Mouse (Mus musculus): ENCODE data around the gene Gm20388. TPM values are rescaled to one million over a fixed set of nuclear protein-coding genes. Genes with fewer than 3 reads are reported as not detected.
A peak's percentile ranks its signal among the peaks of the same experiment; 100 is the strongest.

The Gm20388 gene
- polyA plus RNA-seq, 1 experiment from 2014 or later, result not detected

- no peak for ATAC-seq (ENCODE audit: extremely low read depth, insufficient number of reproducible peaks, low FRiP score, low TSS enrichment)
- H3K9me3 ChIP-seq, result no peaks in the 10 kb centered on the region
- H3K4me3 ChIP-seq, result no peak overlapping the region
- H3K27me3 ChIP-seq (replicated peaks), result no peaks in the 10 kb centered on the region
- H3K4me1 ChIP-seq, result peaks cover 97% of the 10 kb centered on the region
- H3K9ac ChIP-seq, result peak overlapping the region; percentile 28; the same call in 1 of the 2 replicates
- no peak overlapping the region for H3K27ac ChIP-seq (replicated peaks)
- no peak overlapping the region for H3K4me2 ChIP-seq
- WGBS, result 86% methylated on average over 9 of the region's 9 CpGs
- no peaks in the 10 kb centered on the region for H3K36me3 ChIP-seq
These were observed 596.6 kb downstream of the Gm20388 start for GRCm38 (mm10) chr8:120507290-120507689.

GRCm38 (mm10) chr8:120509136-120510034 lies 598.7 kb downstream of the Gm20388 start:
- 5% methylated on average over 21 of the region's 21 CpGs for WGBS
- H3K4me1 ChIP-seq, result peaks cover 97% of the 10 kb centered on the region
- ATAC-seq (ENCODE audit: extremely low read depth, insufficient number of reproducible peaks, low FRiP score, low TSS enrichment), result peak; percentile 59
- peak overlapping the region; percentile 64 for H3K4me2 ChIP-seq
- peak overlapping the region; percentile 37 for H3K4me3 ChIP-seq
- H3K9ac ChIP-seq, result peak overlapping the region; percentile 70
- no peaks in the 10 kb centered on the region for H3K36me3 ChIP-seq
- no peaks in the 10 kb centered on the region for H3K27me3 ChIP-seq (replicated peaks)
- peak overlapping the region; percentile 78 for H3K27ac ChIP-seq (replicated peaks)
- no peaks in the 10 kb centered on the region for H3K9me3 ChIP-seq

- H3K9ac ChIP-seq, result peak overlapping the region; percentile 70
- H3K36me3 ChIP-seq, result no peaks in the 10 kb centered on the region
- 11% methylated on average over 5 of the region's 6 CpGs for WGBS
- H3K4me1 ChIP-seq, result peaks cover 96% of the 10 kb centered on the region
- H3K27ac ChIP-seq (replicated peaks), result peak overlapping the region; percentile 78
- H3K9me3 ChIP-seq, result no peaks in the 10 kb centered on the region
- no peak for ATAC-seq (ENCODE audit: extremely low read depth, insufficient number of reproducible peaks, low FRiP score, low TSS enrichment)
- H3K4me2 ChIP-seq, result peak overlapping the region; percentile 64
- no peak overlapping the region for H3K4me3 ChIP-seq
- H3K27me3 ChIP-seq (replicated peaks), result no peaks in the 10 kb centered on the region
These were observed 599.4 kb downstream of the Gm20388 start for GRCm38 (mm10) chr8:120510035-120510416.

DNA sequence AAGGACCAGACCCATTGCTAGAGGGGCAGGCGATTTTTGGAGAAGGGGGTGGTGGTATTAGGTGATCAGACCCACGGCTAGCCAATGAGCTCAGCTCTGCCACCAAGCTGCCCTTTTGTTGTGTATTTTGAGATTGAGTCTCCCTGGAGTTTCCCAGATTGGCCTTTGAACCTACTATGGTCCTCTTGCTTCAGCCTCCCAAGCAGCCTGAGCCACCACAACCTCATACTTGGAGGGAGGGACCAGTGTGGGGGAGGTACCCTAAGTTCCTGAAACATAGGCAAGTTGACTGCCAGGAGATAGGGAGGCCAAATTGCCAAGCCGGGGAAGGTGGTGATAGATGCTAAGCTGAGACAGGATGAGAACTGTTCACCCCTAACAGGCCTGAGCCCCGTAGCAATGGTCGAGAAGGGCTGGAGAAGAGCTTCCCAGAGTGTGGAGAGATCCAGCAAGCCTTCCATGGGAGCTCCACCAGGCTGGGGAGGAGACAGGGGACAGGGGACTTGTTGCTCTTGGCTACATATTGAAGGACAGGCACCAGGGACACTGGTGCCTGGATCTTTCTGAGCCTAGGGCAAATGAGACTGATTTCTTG lies 600.3 kb downstream of the Gm20388 start:
- Histone ChIP-seq H3K4me3 (no peak overlapping the region), H3K4me1 (peaks cover 96% of the 10 kb centered on the region), H3K9me3 (no peaks in the 10 kb centered on the region), H3K4me2 (peak overlapping the region; percentile 29), H3K9ac (peak overlapping the region; percentile 65), H3K27me3 (replicated peaks) (no peaks in the 10 kb centered on the region), H3K27ac (replicated peaks) (peak overlapping the region; percentile 78), H3K36me3 (no peaks in the 10 kb centered on the region)
- WGBS, result 17% methylated on average over 5 of the region's 5 CpGs
- ATAC-seq (ENCODE audit: extremely low read depth, insufficient number of reproducible peaks, low FRiP score, low TSS enrichment), result no peak

- Histone ChIP-seq H3K4me1 (peaks cover 96% of the 10 kb centered on the region), H3K27me3 (replicated peaks) (no peaks in the 10 kb centered on the region), H3K4me3 (no peak overlapping the region), H3K27ac (replicated peaks) (peak overlapping the region; percentile 78), H3K9me3 (no peaks in the 10 kb centered on the region), H3K4me2 (no peak overlapping the region), H3K9ac (peak overlapping the region; percentile 65), H3K36me3 (no peaks in the 10 kb centered on the region)
- no peak for ATAC-seq (ENCODE audit: extremely low read depth, insufficient number of reproducible peaks, low FRiP score, low TSS enrichment)
- WGBS, result 31% methylated on average over 8 of the region's 8 CpGs
These were observed 601.1 kb downstream of the Gm20388 start for GRCm38 (mm10) chr8:120511737-120512136.

GRCm38 (mm10) chr8:120512326-120512725 lies 601.7 kb downstream of the Gm20388 start:
- ATAC-seq (ENCODE audit: extremely low read depth, insufficient number of reproducible peaks, low FRiP score, low TSS enrichment), result no peak
- peaks cover 99% of the 10 kb centered on the region for H3K4me1 ChIP-seq

GRCm38 (mm10) chr8:120513145-120513544 lies 602.5 kb downstream of the Gm20388 start:
- H3K27me3 ChIP-seq (replicated peaks), result no peaks in the 10 kb centered on the region
- H3K36me3 ChIP-seq, result no peaks in the 10 kb centered on the region
- H3K9ac ChIP-seq, result peak overlapping the region; percentile 60
- H3K4me1 ChIP-seq, result peaks cover 99% of the 10 kb centered on the region
- 0 out of 2 replicates have a peak overlapping the region, but pooled peaks have one; percentile 8 for H3K27ac ChIP-seq (replicated peaks)
- H3K4me2 ChIP-seq, result no peak overlapping the region
- no peak for ATAC-seq (ENCODE audit: extremely low read depth, insufficient number of reproducible peaks, low FRiP score, low TSS enrichment)
- no peaks in the 10 kb centered on the region for H3K9me3 ChIP-seq
- no peak overlapping the region for H3K4me3 ChIP-seq
- WGBS, result 55% methylated on average over 6 of the region's 6 CpGs

More at GRCm38 (mm10) chr8:120512326-120512725, 601.7 kb downstream of the Gm20388 start:
- Histone ChIP-seq H3K27ac (replicated peaks) (peak overlapping the region; percentile 78; the same call in 1 of the 2 replicates), H3K36me3 (no peaks in the 10 kb centered on the region), H3K9ac (peak overlapping the region; percentile 65; the same call in 1 of the 2 replicates), H3K4me3 (no peak overlapping the region), H3K9me3 (no peaks in the 10 kb centered on the region), H3K27me3 (replicated peaks) (no peaks in the 10 kb centered on the region), H3K4me2 (no peak overlapping the region)
- 53% methylated on average over 11 of the region's 11 CpGs for WGBS

DNA sequence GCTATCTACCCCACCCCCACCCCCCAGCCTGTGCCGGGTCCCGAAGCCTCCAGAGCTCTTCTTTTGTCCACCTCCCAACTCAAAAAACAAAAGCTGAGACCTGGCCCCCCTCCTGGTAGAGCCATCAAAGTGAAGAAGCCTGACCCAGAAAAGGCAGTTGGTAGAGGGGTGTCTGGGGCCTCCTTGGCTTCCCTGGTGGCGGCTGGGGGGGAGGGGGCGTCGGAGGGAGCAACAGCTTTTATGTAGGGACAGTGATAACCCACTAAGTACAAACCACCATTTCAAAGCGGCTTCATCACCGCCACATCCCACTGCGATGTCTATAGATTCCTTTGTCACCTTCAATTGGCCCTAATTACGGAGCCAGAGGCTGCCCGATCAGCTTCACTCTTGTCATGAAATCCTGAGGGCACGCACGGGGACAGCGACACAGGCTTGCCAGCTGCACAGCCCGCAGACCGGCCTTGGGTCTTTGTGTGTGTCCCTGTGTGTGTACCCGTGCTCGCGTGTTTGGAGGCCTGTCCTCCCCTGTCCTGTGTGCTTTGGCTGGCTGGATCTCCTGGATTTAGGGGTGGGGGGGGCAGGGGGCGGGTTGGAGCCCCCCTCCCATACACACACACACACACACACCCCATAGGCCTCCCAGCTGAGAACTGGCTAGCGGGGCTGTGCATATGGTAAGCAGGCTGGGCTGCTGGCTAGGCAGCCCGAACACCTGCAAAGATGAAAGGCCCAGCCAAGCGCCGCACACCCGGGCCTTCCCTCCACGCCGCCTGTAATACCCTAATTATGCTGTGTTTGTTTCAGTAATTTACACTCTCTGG lies 603.2 kb downstream of the Gm20388 start:
- no peaks in the 10 kb centered on the region for H3K36me3 ChIP-seq
- 0 out of 2 replicates have a peak overlapping the region, but pooled peaks have one; percentile 8 for H3K27ac ChIP-seq (replicated peaks)
- H3K9me3 ChIP-seq, result no peaks in the 10 kb centered on the region
- H3K9ac ChIP-seq, result peak overlapping the region; percentile 60
- no peak overlapping the region for H3K4me3 ChIP-seq
- no peak for ATAC-seq (ENCODE audit: extremely low read depth, insufficient number of reproducible peaks, low FRiP score, low TSS enrichment)
- H3K4me1 ChIP-seq, result peaks cover 99% of the 10 kb centered on the region
- peak overlapping the region; percentile 24 for H3K4me2 ChIP-seq
- H3K27me3 ChIP-seq (replicated peaks), result no peaks in the 10 kb centered on the region
- 41% methylated on average over 26 of the region's 26 CpGs for WGBS

GRCm38 (mm10) chr8:120515214-120515613 lies 604.6 kb downstream of the Gm20388 start:
- peaks cover 98% of the 10 kb centered on the region for H3K4me1 ChIP-seq
- H3K27ac ChIP-seq (replicated peaks), result 0 out of 2 replicates have a peak overlapping the region, but pooled peaks have one; percentile 12
- no peaks in the 10 kb centered on the region for H3K27me3 ChIP-seq (replicated peaks)
- WGBS, result 92% methylated on average over 2 of the region's 2 CpGs
- H3K4me3 ChIP-seq, result no peak overlapping the region
- no peaks in the 10 kb centered on the region for H3K9me3 ChIP-seq
- H3K4me2 ChIP-seq, result no peak overlapping the region
- ATAC-seq (ENCODE audit: extremely low read depth, insufficient number of reproducible peaks, low FRiP score, low TSS enrichment), result no peak
- H3K9ac ChIP-seq, result no peak overlapping the region
- no peaks in the 10 kb centered on the region for H3K36me3 ChIP-seq

- Histone ChIP-seq H3K4me3 (no peak overlapping the region), H3K27ac (replicated peaks) (0 out of 2 replicates have a peak overlapping the region, but pooled peaks have one; percentile 46), H3K9me3 (no peaks in the 10 kb centered on the region), H3K4me1 (peaks cover 98% of the 10 kb centered on the region), H3K4me2 (no peak overlapping the region), H3K36me3 (no peaks in the 10 kb centered on the region), H3K27me3 (replicated peaks) (no peaks in the 10 kb centered on the region), H3K9ac (no peak overlapping the region)
- no peak for ATAC-seq (ENCODE audit: extremely low read depth, insufficient number of reproducible peaks, low FRiP score, low TSS enrichment)
- WGBS, result 89% methylated on average over 6 of the region's 6 CpGs
These were observed 605.0 kb downstream of the Gm20388 start for GRCm38 (mm10) chr8:120515650-120516049.

Measured in heart, embryonic 13.5 days (tissue).